Mouse (Mus musculus) C2C12 (cell line): ENCODE data around the gene Rfx7.

Experiments used
- CEBPB ChIP-seq: IDR thresholded peaks from one replicate; pipeline ENCODE4 v1.6.1; 2011; ENCODE audit warnings: low read depth, mild to moderate bottlenecking, control low read depth, moderate library complexity
- CTCF ChIP-seq: IDR thresholded peaks from one replicate; pipeline ENCODE4 v1.5.1; 2011; ENCODE audit not compliant: control insufficient read depth, insufficient read depth, insufficient read length
- MYOD1 ChIP-seq: IDR thresholded peaks from one replicate; pipeline ENCODE4 v1.6.1; 2011; ENCODE audit warnings: low read depth; ENCODE audit not compliant: control insufficient read depth, insufficient read length

GRCm38 (mm10) chr9:72660911-72661310, 128.9 kb downstream of the Rfx7 start:
- no peak for TF ChIP-seq CTCF
- no peak for TF ChIP-seq CEBPB
- no peak for TF ChIP-seq MYOD1
